Mouse (Mus musculus) spleen, adult 2 months (tissue): ENCODE measurements around the gene Fyn.

Experiments used
- CTCF ChIP-seq: fragments of 200-500 bp; IDR thresholded peaks from 2 replicates; pipeline ENCODE4 v1.5.1; 2011; ENCODE audit warnings: mild to moderate bottlenecking, inconsistent platforms; ENCODE audit not compliant: insufficient read depth, insufficient read length, insufficient replicate concordance; ENCODE audit errors: extremely low read depth
- POLR2A ChIP-seq: fragments of 200-500 bp; IDR thresholded peaks from 2 replicates; pipeline ENCODE4 v1.6.1; 2011; ENCODE audit warnings: low read depth, low read length, inconsistent platforms

- TF ChIP-seq CTCF = no peak
- TF ChIP-seq POLR2A = no peak
Observed at GRCm38 (mm10) chr10:39611234-39611633, 242.6 kb downstream of the Fyn start.
